Mouse (Mus musculus) forebrain, embryonic 16.5 days (tissue): ENCODE measurements around the gene Mad2l2. TPM values are rescaled to one million over a fixed set of nuclear protein-coding genes. Genes with fewer than 3 reads are reported as not detected.

Experiments
- ATAC-seq: fragments of 200-750 bp; cut with Nextera tagmentation; 2 replicates; pipeline ENCODE4 v1.8.0; 2017; ENCODE audit warnings: mild to moderate bottlenecking, moderate library complexity
- H3K27ac ChIP-seq: fragments of 300-500 bp; sonication (generic); 2 replicates; pipeline ENCODE4 v1.5.1; 2014; ENCODE audit warnings: low read length, control low read depth
- H3K27me3 ChIP-seq: fragments of 300-500 bp; sonication (generic); replicated peaks from 2 replicates; pipeline ENCODE4 v1.6.1; 2014; ENCODE audit warnings: low read length; ENCODE audit not compliant: control insufficient read depth, insufficient read depth
- H3K36me3 ChIP-seq: fragments of 300-500 bp; sonication (generic); 2 replicates; pipeline ENCODE4 v1.6.1; 2014; ENCODE audit not compliant: control insufficient read depth, insufficient read depth
- H3K4me1 ChIP-seq: fragments of 300-500 bp; sonication (generic); replicated peaks from 2 replicates; pipeline ENCODE4 v1.6.1; 2014; ENCODE audit warnings: low read length; ENCODE audit not compliant: control insufficient read depth, insufficient read depth
- H3K4me2 ChIP-seq: fragments of 300-500 bp; sonication (generic); 2 replicates; pipeline ENCODE4 v1.6.1; 2014; ENCODE audit warnings: mild to moderate bottlenecking, low read length, control low read depth
- H3K4me3 ChIP-seq: fragments of 300-500 bp; sonication (generic); replicated peaks from 2 replicates; pipeline ENCODE4 v1.5.1; 2014; ENCODE audit warnings: mild to moderate bottlenecking, low read length, control low read depth
- H3K9ac ChIP-seq: fragments of 300-500 bp; sonication (generic); replicated peaks from 2 replicates; pipeline ENCODE4 v1.6.1; 2014; ENCODE audit warnings: low read depth, low read length, control low read depth
- H3K9me3 ChIP-seq: fragments of 300-500 bp; sonication (generic); 2 replicates; pipeline ENCODE4 v1.6.1; 2016; ENCODE audit warnings: low read length; ENCODE audit not compliant: control insufficient read depth
- whole genome bisulfite sequencing: fragments of 180-500 bp; shearing (Covaris S2); extraction: QIAGEN DNeasy Blood & Tissue Kit; methylation state at CpG from one replicate; pipeline ENCODE4 v1.1.7; 2014; 5-methylcytosine and 5-hydroxymethylcytosine counted together
- polyA plus RNA-seq: library from polyadenylated mRNA; unstranded; fragments of >200 nt; fragmentation: Nextera tagmentation; extraction: Ambion mirVana; gene quantifications from 2 replicates; pipeline ENCODE4 v1.2.1, GENCODE M21; 2015

Gene Mad2l2
- polyA plus RNA-seq, 1 experiment from 2014 or later, result 127 TPM

DNA sequence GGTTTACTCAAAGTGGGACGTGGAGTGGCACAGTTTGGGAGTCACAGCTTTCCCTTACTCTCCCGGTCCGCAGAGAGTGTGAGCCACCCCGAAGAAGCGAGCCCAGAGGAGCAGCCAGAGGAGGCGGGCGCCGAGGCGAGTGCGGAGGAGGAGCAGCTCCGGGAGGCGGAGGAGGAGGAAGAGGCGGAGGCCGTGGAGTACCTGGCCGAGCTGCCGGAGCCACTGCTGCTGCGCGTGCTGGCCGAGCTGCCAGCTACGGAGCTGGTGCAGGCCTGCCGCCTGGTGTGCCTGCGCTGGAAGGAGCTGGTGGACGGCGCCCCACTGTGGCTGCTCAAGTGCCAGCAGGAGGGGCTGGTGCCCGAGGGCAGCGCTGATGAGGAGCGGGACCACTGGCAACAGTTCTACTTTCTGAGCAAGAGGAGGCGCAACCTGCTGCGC, 33.8 kb downstream of the Mad2l2 start:
- ATAC-seq, result no peak
- H3K27me3 ChIP-seq, result peaks cover 39% of the 10 kb centered on the region
- H3K27ac ChIP-seq, result no peak overlapping the region
- H3K9me3 ChIP-seq, result no peaks in the 10 kb centered on the region
- peaks cover 31% of the 10 kb centered on the region for H3K4me1 ChIP-seq
- H3K4me2 ChIP-seq, result peak overlapping the region; percentile 60
- no peaks in the 10 kb centered on the region for H3K36me3 ChIP-seq
- peak overlapping the region; percentile 33 for H3K4me3 ChIP-seq
- under 1% methylated on average over 29 of the region's 29 CpGs for WGBS
- peak overlapping the region; percentile 46 for H3K9ac ChIP-seq

- H3K27me3 ChIP-seq, result peaks cover 40% of the 10 kb centered on the region
- 3% methylated on average over 16 of the region's 16 CpGs for WGBS
Measured at GRCm38 (mm10) chr4:148164461-148164860, 34.3 kb downstream of the Mad2l2 start.

GRCm38 (mm10) chr4:148165551-148165950, 35.4 kb downstream of the Mad2l2 start:
- Histone ChIP-seq H3K9ac (no peak overlapping the region), H3K4me3 (no peak overlapping the region), H3K36me3 (no peaks in the 10 kb centered on the region), H3K4me1 (peaks cover 29% of the 10 kb centered on the region), H3K4me2 (no peak overlapping the region), H3K9me3 (no peaks in the 10 kb centered on the region), H3K27ac (no peak overlapping the region), H3K27me3 (peaks cover 47% of the 10 kb centered on the region)
- ATAC-seq, result no peak
- WGBS, result 5% methylated on average over 17 of the region's 17 CpGs

More at GRCm38 (mm10) chr4:148164461-148164860, 34.3 kb downstream of the Mad2l2 start:
- Histone ChIP-seq H3K36me3 (no peaks in the 10 kb centered on the region), H3K4me1 (peaks cover 31% of the 10 kb centered on the region), H3K27ac (no peak overlapping the region), H3K9me3 (no peaks in the 10 kb centered on the region), H3K9ac (no peak overlapping the region), H3K4me2 (peak overlapping the region; percentile 60), H3K4me3 (peak overlapping the region; percentile 33)
- ATAC-seq, result no peak

- Histone ChIP-seq H3K4me3 (peak overlapping the region; percentile 1; the same call in 1 of the 2 replicates), H3K27me3 (peaks cover 41% of the 10 kb centered on the region), H3K9ac (peak overlapping the region; percentile 7; the same call in 1 of the 2 replicates), H3K4me2 (peak overlapping the region; percentile 29), H3K36me3 (no peaks in the 10 kb centered on the region), H3K27ac (0 out of 2 replicates have a peak overlapping the region, but pooled peaks have one; percentile 29), H3K9me3 (no peaks in the 10 kb centered on the region), H3K4me1 (peaks cover 26% of the 10 kb centered on the region)
- 3% methylated on average over 10 of the region's 10 CpGs for WGBS
- ATAC-seq, result peak; percentile 81
Measured at GRCm38 (mm10) chr4:148166431-148166830, 36.2 kb downstream of the Mad2l2 start.

DNA sequence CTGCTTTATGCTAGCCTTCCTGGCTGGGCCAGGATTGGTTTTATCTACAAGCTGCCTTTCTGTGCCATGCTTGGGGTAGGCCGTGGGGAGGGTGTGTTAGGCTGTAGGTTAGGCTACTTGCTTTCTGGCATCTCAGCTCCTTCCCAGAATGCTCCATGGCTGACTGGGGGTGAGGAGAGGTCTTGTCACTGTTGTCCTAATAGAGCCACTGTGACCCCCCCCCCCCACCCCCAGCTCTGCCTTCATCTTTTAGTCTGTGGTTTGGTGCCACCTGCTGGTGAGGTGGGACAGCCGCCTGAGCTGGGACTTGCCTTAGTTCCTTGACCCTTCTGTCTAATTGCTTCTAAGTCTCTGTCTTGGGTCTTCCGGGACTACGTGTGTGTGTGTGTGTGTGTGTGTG, 36.8 kb downstream of the Mad2l2 start:
- no peaks in the 10 kb centered on the region for H3K9me3 ChIP-seq
- no peak; the same call in 1 of the 2 replicates for ATAC-seq
- H3K36me3 ChIP-seq, result no peaks in the 10 kb centered on the region
- peaks cover 45% of the 10 kb centered on the region for H3K27me3 ChIP-seq
- H3K27ac ChIP-seq, result 0 out of 2 replicates have a peak overlapping the region, but pooled peaks have one; percentile 29
- peak overlapping the region; percentile 29 for H3K4me2 ChIP-seq
- H3K9ac ChIP-seq, result 0 out of 2 replicates have a peak overlapping the region, but pooled peaks have one; percentile 7
- H3K4me3 ChIP-seq, result peak overlapping the region; percentile 1; the same call in 1 of the 2 replicates
- WGBS, result 8% methylated on average over 2 of the region's 4 CpGs
- peaks cover 26% of the 10 kb centered on the region for H3K4me1 ChIP-seq

GRCm38 (mm10) chr4:148168287-148168686, 38.1 kb downstream of the Mad2l2 start:
- Histone ChIP-seq H3K9me3 (no peaks in the 10 kb centered on the region), H3K4me2 (no peak overlapping the region), H3K4me3 (no peak overlapping the region), H3K9ac (no peak overlapping the region), H3K27me3 (peaks cover 50% of the 10 kb centered on the region), H3K27ac (no peak overlapping the region), H3K36me3 (no peaks in the 10 kb centered on the region), H3K4me1 (peaks cover 26% of the 10 kb centered on the region)
- WGBS, result 31% methylated on average over 7 of the region's 7 CpGs
- ATAC-seq, result no peak

DNA sequence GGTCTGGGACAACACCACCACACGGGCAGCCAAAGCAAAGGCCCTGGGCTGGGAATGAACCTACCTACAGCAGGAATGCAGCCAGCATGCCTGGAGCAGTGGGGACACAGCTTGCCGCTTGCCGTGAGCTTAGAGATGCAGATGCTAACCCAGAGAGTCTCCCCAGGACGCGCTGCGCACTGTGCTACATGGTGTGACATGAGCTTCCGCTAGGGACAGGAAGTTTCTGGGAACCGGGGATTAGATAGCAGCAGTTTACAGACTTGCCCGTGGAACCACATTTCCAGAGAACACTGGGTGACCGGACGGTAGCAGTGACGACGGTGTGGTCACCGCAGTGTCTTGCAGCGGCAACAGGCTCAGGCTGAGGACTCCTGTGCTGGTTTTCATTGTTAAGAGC, 39.4 kb downstream of the Mad2l2 start:
- peaks cover 46% of the 10 kb centered on the region for H3K27me3 ChIP-seq
- no peaks in the 10 kb centered on the region for H3K9me3 ChIP-seq
- ATAC-seq, result no peak
- 0 out of 2 replicates have a peak overlapping the region, but pooled peaks have one; percentile 11 for H3K9ac ChIP-seq
- 22% methylated on average over 15 of the region's 15 CpGs for WGBS
- no peak overlapping the region for H3K4me2 ChIP-seq
- no peaks in the 10 kb centered on the region for H3K36me3 ChIP-seq
- H3K27ac ChIP-seq, result no peak overlapping the region
- H3K4me1 ChIP-seq, result peaks cover 30% of the 10 kb centered on the region
- no peak overlapping the region for H3K4me3 ChIP-seq

GRCm38 (mm10) chr4:148170842-148171241, 40.7 kb downstream of the Mad2l2 start:
- Histone ChIP-seq H3K27me3 (peaks cover 43% of the 10 kb centered on the region), H3K4me2 (no peak overlapping the region), H3K27ac (no peak overlapping the region), H3K4me1 (peaks cover 26% of the 10 kb centered on the region), H3K4me3 (no peak overlapping the region), H3K9ac (no peak overlapping the region), H3K9me3 (no peaks in the 10 kb centered on the region), H3K36me3 (no peaks in the 10 kb centered on the region)
- no peak for ATAC-seq
- WGBS, result 0% methylated on average over 2 of the region's 2 CpGs

DNA sequence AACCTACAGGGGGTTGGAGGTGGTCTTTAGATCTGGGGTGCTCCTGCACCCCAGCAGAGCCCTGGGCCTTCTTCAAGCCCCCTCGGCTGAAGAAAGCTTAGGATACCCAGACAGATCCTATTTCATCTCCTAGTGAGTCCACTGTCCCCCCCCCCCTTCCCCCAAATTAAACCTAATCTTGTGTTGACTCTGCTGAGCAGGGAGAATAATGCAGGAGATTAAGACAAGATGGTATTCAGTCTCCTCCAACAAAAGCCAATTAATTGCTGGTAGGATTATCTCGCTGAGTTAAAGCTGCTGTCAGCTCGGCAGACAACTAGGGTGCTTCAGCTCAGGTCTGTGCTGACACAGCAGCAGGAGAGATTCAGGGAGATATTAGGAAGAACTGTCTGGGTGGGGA, 41.1 kb downstream of the Mad2l2 start:
- H3K4me1 ChIP-seq, result peaks cover 22% of the 10 kb centered on the region
- H3K36me3 ChIP-seq, result no peaks in the 10 kb centered on the region
- H3K27me3 ChIP-seq, result peaks cover 43% of the 10 kb centered on the region
- H3K27ac ChIP-seq, result no peak overlapping the region
- no peak overlapping the region for H3K9ac ChIP-seq
- ATAC-seq, result no peak
- no peak overlapping the region for H3K4me2 ChIP-seq
- no peaks in the 10 kb centered on the region for H3K9me3 ChIP-seq
- WGBS, result 7% methylated on average over 3 of the region's 3 CpGs
- H3K4me3 ChIP-seq, result no peak overlapping the region
